Mouse (Mus musculus) myocyte (in vitro differentiated cells): Measurements from ENCODE around the gene Polr3gl.

ENCODE experiments used
- MAX ChIP-seq: IDR thresholded peaks from one replicate; pipeline ENCODE4 v1.6.1; 2011; ENCODE audit warnings: low read depth, mild to moderate bottlenecking, control low read depth
- POLR2A ChIP-seq: IDR thresholded peaks from one replicate; pipeline ENCODE4 v1.6.1; 2011; ENCODE audit warnings: low read depth, mild to moderate bottlenecking, control low read depth, moderate library complexity; ENCODE audit not compliant: insufficient read length

- no peak for TF ChIP-seq MAX
- no peak for TF ChIP-seq POLR2A
Observed at GRCm38 (mm10) chr3:96599411-96599810, 5.4 kb upstream of the Polr3gl start.
